Mouse (Mus musculus) myocyte (in vitro differentiated cells): ENCODE data around the gene 1700020A23Rik. TPM values are rescaled to one million over a fixed set of nuclear protein-coding genes. Genes with fewer than 3 reads are reported as not detected.
A peak's percentile ranks its signal among the peaks of the same experiment; 100 is the strongest.

Experiments used
- H3K27me3 ChIP-seq: one replicate; pipeline ENCODE4 v1.6.1; 2011; ENCODE audit not compliant: control insufficient read depth, insufficient read depth, insufficient read length
- H3K36me3 ChIP-seq: one replicate; pipeline ENCODE4 v1.6.1; 2011; ENCODE audit not compliant: control insufficient read depth, insufficient read depth
- H3K4me2 ChIP-seq: one replicate; pipeline ENCODE4 v1.6.1; 2011; ENCODE audit warnings: low read depth, control low read depth
- H3K4me3 ChIP-seq: one replicate; pipeline ENCODE4 v1.5.1; 2011; ENCODE audit warnings: mild to moderate bottlenecking, control low read depth, moderate library complexity
- H3K79me2 ChIP-seq: one replicate; pipeline ENCODE4 v1.6.1; 2011; ENCODE audit not compliant: control insufficient read depth, insufficient read depth
- H3ac ChIP-seq: one replicate; pipeline ENCODE4 v1.6.1; 2011; ENCODE audit not compliant: control insufficient read depth, insufficient read length
- CEBPB ChIP-seq: IDR thresholded peaks from 2 replicates; pipeline ENCODE4 v1.6.1; 2011; ENCODE audit warnings: mild to moderate bottlenecking, moderate library complexity; ENCODE audit not compliant: poor library complexity, insufficient read depth, severe bottlenecking
- E2F4 ChIP-seq: IDR thresholded peaks from one replicate; pipeline ENCODE4 v1.6.1; 2011; ENCODE audit warnings: mild to moderate bottlenecking, control low read depth, moderate library complexity; ENCODE audit not compliant: insufficient read depth
- MAX ChIP-seq: IDR thresholded peaks from one replicate; pipeline ENCODE4 v1.6.1; 2011; ENCODE audit warnings: low read depth, mild to moderate bottlenecking, control low read depth
- MYOD1 ChIP-seq, 3 experiments: IDR thresholded peaks; one replicate each; pipeline ENCODE4 v1.6.1; 2011; ENCODE audit warnings: control low read depth in 2 of 3, low read depth in 2 of 3, mild to moderate bottlenecking in 2 of 3, moderate library complexity in 1 of 3; ENCODE audit not compliant: insufficient read length in 2 of 3, control insufficient read depth in 1 of 3
- MYOG ChIP-seq, 3 experiments: IDR thresholded peaks; one replicate each; pipeline ENCODE4 v1.6.1; 2011; ENCODE audit warnings: control low read depth in 2 of 3, low read depth in 2 of 3, mild to moderate bottlenecking in 2 of 3; ENCODE audit not compliant: insufficient read length in 2 of 3, control insufficient read depth in 1 of 3, insufficient read depth in 1 of 3
- POLR2A ChIP-seq: IDR thresholded peaks from one replicate; pipeline ENCODE4 v1.6.1; 2011; ENCODE audit warnings: low read depth, mild to moderate bottlenecking, control low read depth, moderate library complexity; ENCODE audit not compliant: insufficient read length
- POLR2AphosphoS2 ChIP-seq: IDR thresholded peaks from one replicate; pipeline ENCODE4 v1.6.1; 2011; ENCODE audit warnings: low read depth, control low read depth; ENCODE audit not compliant: insufficient read length
- REST ChIP-seq: IDR thresholded peaks from one replicate; pipeline ENCODE4 v1.6.1; 2011; ENCODE audit warnings: mild to moderate bottlenecking, control low read depth, moderate library complexity; ENCODE audit not compliant: insufficient read depth, insufficient read length
- SRF ChIP-seq: IDR thresholded peaks from one replicate; pipeline ENCODE4 v1.6.1; 2011; ENCODE audit warnings: low read depth; ENCODE audit not compliant: control insufficient read depth, insufficient read length
- TCF12 ChIP-seq: IDR thresholded peaks from one replicate; pipeline ENCODE4 v1.6.1; 2011; ENCODE audit warnings: mild to moderate bottlenecking, control low read depth; ENCODE audit not compliant: poor library complexity, insufficient read depth, severe bottlenecking
- TCF3 ChIP-seq: IDR thresholded peaks from one replicate; pipeline ENCODE4 v1.6.1; 2011; ENCODE audit warnings: low read depth, control low read depth; ENCODE audit not compliant: insufficient read length
- USF1 ChIP-seq: IDR thresholded peaks from one replicate; pipeline ENCODE4 v1.6.1; 2011; ENCODE audit warnings: low read depth, mild to moderate bottlenecking, control low read depth, moderate library complexity
- polyA plus RNA-seq: library from polyadenylated mRNA; unstranded; fragments of >200 nt; fragmentation: generic; extraction: Trizol; gene quantifications from one replicate; pipeline ENCODE4 v1.2.1, GENCODE M21; 2012; ENCODE audit warnings: missing spikeins

The 1700020A23Rik gene
- polyA plus RNA-seq, 1 experiment = not detected

DNA sequence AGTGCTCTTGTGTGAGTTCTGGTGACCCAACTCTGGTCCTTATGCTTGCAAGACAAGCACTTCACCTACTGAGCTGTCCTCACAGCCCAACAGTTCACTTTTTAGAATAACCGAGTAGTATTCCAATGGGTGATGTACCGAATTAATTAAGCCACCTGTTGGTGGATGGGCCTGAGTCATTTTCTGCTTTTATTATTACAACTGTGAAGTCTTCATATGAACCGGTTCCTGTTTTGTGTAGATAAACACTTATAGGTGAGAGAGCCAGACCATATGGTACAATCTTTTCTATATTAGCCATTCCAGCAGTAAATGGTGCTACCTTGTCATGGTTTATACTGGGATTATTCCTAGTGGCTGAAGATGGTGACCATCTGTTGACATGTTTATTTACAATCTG is 7.7 kb downstream of the 1700020A23Rik start:
- H3K79me2 ChIP-seq = no peaks in the 10 kb centered on the region
- no peak for TF ChIP-seq USF1
- TF ChIP-seq POLR2AphosphoS2 = no peak
- no peak for TF ChIP-seq POLR2A
- TF ChIP-seq MYOG (IDR thresholded peaks at IDR 0.05; ENCODE audit: control insufficient read depth in 1 of 3, insufficient read depth in 1 of 3, insufficient read length in 2 of 3, low read depth in 2 of 3) = no peak
- no peak for TF ChIP-seq E2F4

GRCm38 (mm10) chr2:130414094-130414856 is 9.2 kb downstream of the 1700020A23Rik start:
- Histone ChIP-seq H3ac (no peak overlapping the region), H3K36me3 (no peaks in the 10 kb centered on the region), H3K4me3 (no peak overlapping the region), H3K79me2 (no peaks in the 10 kb centered on the region), H3K4me2 (no peak overlapping the region), H3K27me3 (no peaks in the 10 kb centered on the region)
- TF ChIP-seq CEBPB (no peak), POLR2A (no peak), TCF3 (no peak), REST (no peak), POLR2AphosphoS2 (no peak), E2F4 (no peak), MAX (no peak), TCF12 (no peak), MYOD1 (IDR thresholded peaks at IDR 0.05; ENCODE audit: control insufficient read depth in 1 of 3, insufficient read length in 2 of 3, low read depth in 2 of 3) (no peak), SRF (no peak), MYOG (IDR thresholded peaks at IDR 0.05; ENCODE audit: control insufficient read depth in 1 of 3, insufficient read depth in 1 of 3, insufficient read length in 2 of 3, low read depth in 2 of 3) (no peak), USF1 (no peak)

More for the DNA sequence above, 7.7 kb downstream of the 1700020A23Rik start:
- Histone ChIP-seq H3ac (no peak overlapping the region), H3K36me3 (no peaks in the 10 kb centered on the region), H3K4me2 (no peak overlapping the region), H3K4me3 (no peak overlapping the region), H3K27me3 (no peaks in the 10 kb centered on the region)

GRCm38 (mm10) chr2:130421781-130422620 is 16.9 kb downstream of the 1700020A23Rik start:
- Histone ChIP-seq H3ac (no peak overlapping the region), H3K4me2 (no peak overlapping the region), H3K36me3 (no peaks in the 10 kb centered on the region), H3K79me2 (peaks cover 29% of the 10 kb centered on the region), H3K27me3 (no peaks in the 10 kb centered on the region), H3K4me3 (no peak overlapping the region)
- no peak for TF ChIP-seq REST
- no peak for TF ChIP-seq USF1
- TF ChIP-seq MYOG (IDR thresholded peaks at IDR 0.05; ENCODE audit: control insufficient read depth in 1 of 3, insufficient read depth in 1 of 3, insufficient read length in 2 of 3, low read depth in 2 of 3) = no peak
- no peak for TF ChIP-seq TCF12
- TF ChIP-seq TCF3 = no peak
- TF ChIP-seq POLR2A = no peak
- TF ChIP-seq E2F4 = no peak
- no peak for TF ChIP-seq SRF
- no peak for TF ChIP-seq MAX
- no peak for TF ChIP-seq POLR2AphosphoS2
- no peak for TF ChIP-seq MYOD1 (IDR thresholded peaks at IDR 0.05; ENCODE audit: control insufficient read depth in 1 of 3, insufficient read length in 2 of 3, low read depth in 2 of 3)
- TF ChIP-seq CEBPB = no peak

DNA sequence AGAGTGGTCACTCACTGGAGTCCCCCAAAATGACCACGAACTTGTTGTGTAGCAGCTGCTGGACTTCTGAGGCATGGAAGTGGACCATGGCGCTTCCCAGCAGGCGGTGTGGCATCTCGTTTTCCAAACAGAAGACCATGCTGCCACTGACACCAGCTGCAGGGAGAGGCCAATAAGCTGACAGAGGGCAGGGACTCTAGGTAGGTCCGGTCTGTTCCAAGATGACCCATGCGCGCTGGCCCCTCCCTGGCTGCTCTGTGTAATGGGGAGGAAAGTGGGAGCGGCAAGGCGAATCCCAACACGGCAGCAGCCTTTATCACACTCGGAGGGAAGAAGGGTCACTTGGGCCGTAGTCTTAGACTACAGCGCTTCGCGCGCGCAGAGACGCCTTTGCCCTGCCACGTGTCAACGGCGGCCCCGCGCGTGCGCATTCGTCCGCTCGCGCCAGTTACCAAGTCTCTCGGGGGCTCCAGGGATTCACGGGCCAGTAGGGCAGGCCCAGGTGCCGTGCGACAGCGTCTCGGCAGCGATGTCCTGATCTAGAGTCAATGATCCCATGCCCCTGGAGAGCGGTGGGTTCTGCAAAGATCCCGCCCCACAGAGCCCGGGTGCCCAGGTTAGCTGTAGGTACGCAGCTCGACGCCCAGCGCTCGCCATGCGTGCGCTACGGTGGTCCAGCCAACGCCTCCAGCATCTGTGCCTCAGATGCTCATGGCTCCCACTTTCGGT is 18.5 kb downstream of the 1700020A23Rik start:
- TF ChIP-seq MYOG (IDR thresholded peaks at IDR 0.05; ENCODE audit: control insufficient read depth in 1 of 3, insufficient read depth in 1 of 3, insufficient read length in 2 of 3, low read depth in 2 of 3) = peak in 1 of 3 experiments; percentile 23
- TF ChIP-seq POLR2AphosphoS2 = peak; percentile 8
- TF ChIP-seq REST = no peak
- peaks cover 41% of the 10 kb centered on the region for H3K79me2 ChIP-seq
- no peaks in the 10 kb centered on the region for H3K27me3 ChIP-seq
- H3ac ChIP-seq = peak overlapping the region; percentile 44
- H3K36me3 ChIP-seq = no peaks in the 10 kb centered on the region
- H3K4me2 ChIP-seq = peak overlapping the region; percentile 84
- H3K4me3 ChIP-seq = peak overlapping the region; percentile 99
